Mouse (Mus musculus) forebrain, embryonic 15.5 days (tissue): ENCODE data around the gene Metap1. TPM values are rescaled to one million over a fixed set of nuclear protein-coding genes. Genes with fewer than 3 reads are reported as not detected.

Experiments used
- ATAC-seq: fragments of 200-750 bp; cut with Nextera tagmentation; replicated peaks from 2 replicates; pipeline ENCODE4 v1.8.0; 2017; ENCODE audit warnings: mild to moderate bottlenecking, moderate TSS enrichment, moderate library complexity
- H3K27ac ChIP-seq: fragments of 300-500 bp; sonication (generic); replicated peaks from 2 replicates; pipeline ENCODE4 v1.5.1; 2015; ENCODE audit warnings: mild to moderate bottlenecking, inconsistent platforms
- H3K27me3 ChIP-seq: fragments of 300-500 bp; sonication (generic); 2 replicates; pipeline ENCODE4 v1.6.1; 2015; ENCODE audit warnings: inconsistent platforms
- H3K36me3 ChIP-seq: fragments of 300-500 bp; sonication (generic); 2 replicates; pipeline ENCODE4 v1.6.1; 2015; ENCODE audit warnings: mild to moderate bottlenecking, inconsistent platforms
- H3K4me1 ChIP-seq: fragments of 300-500 bp; sonication (generic); 2 replicates; pipeline ENCODE4 v1.6.1; 2015; ENCODE audit warnings: inconsistent platforms
- H3K4me2 ChIP-seq: fragments of 300-500 bp; sonication (generic); replicated peaks from 2 replicates; pipeline ENCODE4 v1.6.1; 2015; ENCODE audit warnings: mild to moderate bottlenecking, inconsistent platforms
- H3K4me3 ChIP-seq: fragments of 300-500 bp; sonication (generic); 2 replicates; pipeline ENCODE4 v1.5.1; 2015; ENCODE audit warnings: mild to moderate bottlenecking, inconsistent platforms
- H3K9ac ChIP-seq: fragments of 300-500 bp; sonication (generic); replicated peaks from 2 replicates; pipeline ENCODE4 v1.6.1; 2015; ENCODE audit warnings: mild to moderate bottlenecking, inconsistent platforms
- H3K9me3 ChIP-seq: fragments of 300-500 bp; sonication (generic); 2 replicates; pipeline ENCODE4 v1.6.1; 2016; ENCODE audit warnings: inconsistent platforms
- WGBS: fragments of 180-500 bp; shearing (Covaris S2); methylation state at CpG from one replicate; pipeline ENCODE4 v1.1.7; 2015; ENCODE audit warnings: mixed read lengths; 5-methylcytosine and 5-hydroxymethylcytosine counted together
- polyA plus RNA-seq: library from polyadenylated mRNA; unstranded; fragments of >200 nt; fragmentation: Nextera tagmentation; extraction: Ambion mirVana; gene quantifications from 2 replicates; pipeline ENCODE4 v1.2.1, GENCODE M21; 2015

Gene Metap1
- polyA plus RNA-seq, 1 experiment from 2014 or later = 44.8 TPM

- Histone ChIP-seq H3K27me3 (no peaks in the 10 kb centered on the region), H3K4me2 (no peak overlapping the region), H3K36me3 (no peaks in the 10 kb centered on the region), H3K4me1 (peaks cover 16% of the 10 kb centered on the region), H3K9ac (no peak overlapping the region), H3K4me3 (no peak overlapping the region), H3K27ac (no peak overlapping the region), H3K9me3 (no peaks in the 10 kb centered on the region)
- WGBS = 95% methylated on average over 4 of the region's 4 CpGs
- ATAC-seq = no peak
These were observed 34.6 kb upstream of the Metap1 start for GRCm38 (mm10) chr3:138523956-138524355.

DNA sequence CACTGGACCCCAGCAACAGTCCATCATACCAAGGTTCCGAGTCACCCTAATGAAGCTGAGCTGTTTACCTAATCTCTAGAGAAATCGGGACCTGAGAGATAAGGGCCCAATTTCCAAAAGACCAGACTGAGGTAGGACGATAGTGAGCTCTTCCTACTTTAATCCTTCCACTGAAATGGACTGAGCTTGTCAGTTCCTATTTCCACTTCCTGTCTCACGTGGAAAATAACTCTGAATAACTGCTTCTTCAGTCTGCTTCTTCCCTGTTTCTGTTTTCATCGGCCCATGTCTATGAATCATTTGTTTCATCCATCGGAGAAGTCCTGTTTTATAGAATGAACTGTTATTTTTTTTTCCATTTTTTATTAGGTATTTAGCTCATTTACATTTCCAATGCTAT, 29.9 kb upstream of the Metap1 start:
- 88% methylated on average over 6 of the region's 6 CpGs for whole genome bisulfite sequencing

GRCm38 (mm10) chr3:138517881-138518280, 28.6 kb upstream of the Metap1 start:
- Histone ChIP-seq H3K27me3 (no peaks in the 10 kb centered on the region), H3K4me2 (no peak overlapping the region), H3K9me3 (no peaks in the 10 kb centered on the region), H3K4me3 (no peak overlapping the region), H3K9ac (no peak overlapping the region), H3K4me1 (no peaks in the 10 kb centered on the region), H3K27ac (no peak overlapping the region), H3K36me3 (no peaks in the 10 kb centered on the region)
- 65% methylated on average over 3 of the region's 3 CpGs for WGBS
- no peak for ATAC-seq

More for the DNA sequence above, 29.9 kb upstream of the Metap1 start:
- ATAC-seq = no peak
- no peak overlapping the region for H3K9ac ChIP-seq
- H3K9me3 ChIP-seq = no peaks in the 10 kb centered on the region
- H3K4me3 ChIP-seq = no peak overlapping the region
- no peaks in the 10 kb centered on the region for H3K27me3 ChIP-seq
- no peaks in the 10 kb centered on the region for H3K4me1 ChIP-seq
- no peak overlapping the region for H3K27ac ChIP-seq
- H3K4me2 ChIP-seq = no peak overlapping the region
- H3K36me3 ChIP-seq = no peaks in the 10 kb centered on the region

- 23% methylated on average over 10 of the region's 10 CpGs for WGBS
- 0 out of 2 replicates have a peak, but pooled peaks have one; percentile 48 for ATAC-seq
- no peak overlapping the region for H3K27ac ChIP-seq
These were observed 26.5 kb upstream of the Metap1 start for GRCm38 (mm10) chr3:138515656-138516370.

GRCm38 (mm10) chr3:138514749-138515148, 25.4 kb upstream of the Metap1 start:
- 74% methylated on average over 3 of the region's 3 CpGs for WGBS
- H3K4me2 ChIP-seq = no peak overlapping the region
- no peaks in the 10 kb centered on the region for H3K4me1 ChIP-seq
- no peaks in the 10 kb centered on the region for H3K36me3 ChIP-seq
- no peaks in the 10 kb centered on the region for H3K9me3 ChIP-seq
- no peak overlapping the region for H3K4me3 ChIP-seq
- H3K27me3 ChIP-seq = no peaks in the 10 kb centered on the region
- no peak overlapping the region for H3K9ac ChIP-seq
- ATAC-seq = no peak
- H3K27ac ChIP-seq = no peak overlapping the region

More at GRCm38 (mm10) chr3:138515656-138516370, 26.5 kb upstream of the Metap1 start:
- Histone ChIP-seq H3K27me3 (no peaks in the 10 kb centered on the region), H3K4me2 (no peak overlapping the region), H3K36me3 (no peaks in the 10 kb centered on the region), H3K9ac (no peak overlapping the region), H3K9me3 (no peaks in the 10 kb centered on the region), H3K4me3 (no peak overlapping the region), H3K4me1 (no peaks in the 10 kb centered on the region)

GRCm38 (mm10) chr3:138513243-138513642, 23.9 kb upstream of the Metap1 start:
- no peak for ATAC-seq
- Histone ChIP-seq H3K27me3 (no peaks in the 10 kb centered on the region), H3K4me3 (no peak overlapping the region), H3K4me1 (no peaks in the 10 kb centered on the region), H3K9ac (no peak overlapping the region), H3K9me3 (no peaks in the 10 kb centered on the region), H3K36me3 (no peaks in the 10 kb centered on the region), H3K27ac (no peak overlapping the region), H3K4me2 (no peak overlapping the region)
- 64% methylated on average over 12 of the region's 12 CpGs for WGBS

DNA sequence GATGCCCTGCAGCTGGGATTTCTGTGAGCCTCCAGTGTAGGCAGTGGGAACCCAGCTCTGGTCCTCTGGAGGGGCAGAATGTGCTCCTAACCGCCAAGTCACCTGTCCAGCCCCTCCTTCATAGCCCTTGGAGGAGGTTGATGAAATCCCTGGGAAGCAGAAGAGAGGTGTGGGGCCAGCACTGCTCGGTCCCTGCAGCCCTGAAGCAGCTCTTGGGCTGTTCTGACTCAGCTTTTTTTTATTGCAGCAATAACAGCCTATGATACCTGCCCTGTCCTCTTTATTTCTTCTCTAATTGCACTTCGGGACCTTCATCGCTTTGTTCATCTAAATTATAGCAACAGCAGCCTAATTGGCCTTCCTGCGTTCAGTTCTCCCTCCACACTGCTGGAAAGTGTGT, 21.2 kb upstream of the Metap1 start:
- Histone ChIP-seq H3K9ac (no peak overlapping the region), H3K9me3 (no peaks in the 10 kb centered on the region), H3K4me3 (no peak overlapping the region), H3K4me2 (no peak overlapping the region), H3K27ac (no peak overlapping the region), H3K4me1 (no peaks in the 10 kb centered on the region), H3K27me3 (no peaks in the 10 kb centered on the region), H3K36me3 (no peaks in the 10 kb centered on the region)
- 54% methylated on average over 5 of the region's 5 CpGs for WGBS
- no peak for ATAC-seq

- Histone ChIP-seq H3K9me3 (no peaks in the 10 kb centered on the region), H3K4me1 (no peaks in the 10 kb centered on the region), H3K27ac (no peak overlapping the region), H3K4me3 (no peak overlapping the region), H3K4me2 (no peak overlapping the region), H3K36me3 (no peaks in the 10 kb centered on the region), H3K27me3 (no peaks in the 10 kb centered on the region), H3K9ac (no peak overlapping the region)
- WGBS = 89% methylated on average over 2 of the region's 2 CpGs
- ATAC-seq = no peak
These were observed 20.3 kb upstream of the Metap1 start for GRCm38 (mm10) chr3:138509581-138509980.

- ATAC-seq = no peak
- Histone ChIP-seq H3K27me3 (no peaks in the 10 kb centered on the region), H3K9me3 (no peaks in the 10 kb centered on the region), H3K4me1 (no peaks in the 10 kb centered on the region), H3K36me3 (no peaks in the 10 kb centered on the region), H3K9ac (no peak overlapping the region), H3K4me2 (no peak overlapping the region), H3K27ac (no peak overlapping the region), H3K4me3 (no peak overlapping the region)
- 55% methylated on average over 6 of the region's 6 CpGs for WGBS
These were observed 17.4 kb upstream of the Metap1 start for GRCm38 (mm10) chr3:138506749-138507148.

DNA sequence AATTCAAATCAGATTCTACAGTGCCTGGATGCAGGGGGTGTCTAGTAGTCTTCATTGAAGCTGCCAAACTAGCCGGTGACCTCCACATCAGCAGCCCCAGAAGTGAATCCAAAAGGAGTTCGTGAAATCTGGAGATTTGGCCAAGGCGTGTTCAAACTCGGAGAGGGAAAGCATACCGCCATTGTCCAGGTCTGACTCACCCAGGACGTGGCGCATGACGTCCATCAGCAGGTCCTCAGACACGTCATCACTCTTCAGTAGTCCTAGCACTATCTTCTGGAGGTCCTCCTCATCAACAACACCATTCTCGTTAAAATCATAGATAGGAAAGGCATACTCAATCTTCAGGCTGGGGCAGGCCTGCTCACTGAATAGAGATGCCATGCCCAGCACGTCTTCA, 14.4 kb upstream of the Metap1 start:
- no peak overlapping the region for H3K9ac ChIP-seq
- no peaks in the 10 kb centered on the region for H3K36me3 ChIP-seq
- H3K27ac ChIP-seq = no peak overlapping the region
- no peak for ATAC-seq
- no peaks in the 10 kb centered on the region for H3K9me3 ChIP-seq
- H3K27me3 ChIP-seq = no peaks in the 10 kb centered on the region
- no peaks in the 10 kb centered on the region for H3K4me1 ChIP-seq
- 90% methylated on average over 11 of the region's 11 CpGs for WGBS
- no peak overlapping the region for H3K4me2 ChIP-seq
- H3K4me3 ChIP-seq = no peak overlapping the region

GRCm38 (mm10) chr3:138499854-138500740, 10.8 kb upstream of the Metap1 start:
- H3K27me3 ChIP-seq = no peaks in the 10 kb centered on the region
- H3K9ac ChIP-seq = no peak overlapping the region
- H3K36me3 ChIP-seq = no peaks in the 10 kb centered on the region
- H3K4me2 ChIP-seq = no peak overlapping the region
- WGBS = 51% methylated on average over 15 of the region's 15 CpGs
- ATAC-seq = no peak
- no peak overlapping the region for H3K27ac ChIP-seq
- no peaks in the 10 kb centered on the region for H3K9me3 ChIP-seq
- no peak overlapping the region for H3K4me3 ChIP-seq
- H3K4me1 ChIP-seq = no peaks in the 10 kb centered on the region

DNA sequence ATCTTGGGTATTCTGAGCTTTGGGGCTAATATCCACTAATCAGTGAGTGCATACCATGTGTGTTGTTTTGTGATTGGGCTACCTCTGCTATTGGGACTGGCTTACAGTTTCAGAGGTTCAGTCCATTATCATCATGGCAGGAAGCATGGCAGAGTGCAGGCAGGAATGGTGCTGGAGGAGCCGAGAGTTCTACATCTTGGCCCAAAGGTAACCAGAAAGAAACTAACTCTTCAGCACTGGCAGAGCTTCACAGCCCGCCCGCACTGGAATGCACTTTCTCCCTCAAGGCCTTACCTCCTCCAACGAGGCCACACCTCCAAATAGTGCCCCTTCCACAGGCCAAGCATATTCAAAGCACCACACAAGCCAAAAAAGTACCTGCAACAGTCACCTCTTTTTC, 9.4 kb upstream of the Metap1 start:
- no peaks in the 10 kb centered on the region for H3K27me3 ChIP-seq
- ATAC-seq = no peak
- no peaks in the 10 kb centered on the region for H3K36me3 ChIP-seq
- no peak overlapping the region for H3K4me2 ChIP-seq
- WGBS = 76% methylated on average over 4 of the region's 4 CpGs
- H3K4me3 ChIP-seq = no peak overlapping the region
- no peaks in the 10 kb centered on the region for H3K4me1 ChIP-seq
- H3K27ac ChIP-seq = no peak overlapping the region
- H3K9me3 ChIP-seq = no peaks in the 10 kb centered on the region
- H3K9ac ChIP-seq = no peak overlapping the region
